Comparison of ENCODE assay signal across 18 mouse cellular contexts in the genomic region with DNA sequence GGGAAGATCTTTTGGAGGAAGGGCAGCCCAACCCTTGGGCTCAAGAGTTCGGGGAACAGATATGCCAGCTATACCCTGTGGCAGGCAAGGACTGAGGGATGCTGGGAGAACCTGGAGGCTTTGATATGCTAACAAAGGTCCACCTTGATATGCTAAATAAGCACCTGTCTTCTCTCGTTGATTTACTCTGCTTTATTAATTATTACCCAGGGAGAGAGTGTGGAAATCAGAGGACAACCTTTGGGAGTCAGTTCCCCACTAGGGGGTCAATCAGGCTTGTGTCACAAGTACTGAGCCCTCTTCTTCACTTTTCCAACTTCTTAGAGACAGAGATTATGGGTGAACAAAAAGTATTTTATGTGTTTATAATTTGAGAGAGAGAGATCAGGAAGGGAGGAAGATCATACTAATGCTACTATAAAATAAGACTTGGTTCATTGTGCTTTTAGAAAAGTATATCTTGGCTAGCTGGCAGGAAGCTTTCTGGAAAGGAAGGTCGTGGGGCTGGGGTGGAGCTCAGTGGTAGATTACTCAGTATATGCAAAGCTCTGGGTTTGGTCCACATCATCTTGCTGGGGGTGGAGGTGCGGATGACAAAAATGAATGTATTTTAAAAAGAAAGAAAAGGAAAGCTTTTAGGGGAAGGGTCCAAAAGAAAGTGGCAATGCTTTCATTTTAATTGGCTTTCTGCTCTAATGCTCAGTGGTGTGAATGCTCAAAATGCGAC. TPM values are rescaled to one million over a fixed set of nuclear protein-coding genes. Genes with fewer than 3 reads are reported as not detected.
DNase-seq lines count a peak whose midpoint lies in the region; ATAC-seq and TF ChIP-seq lines count a peak whose summit lies in the region.
"Had no signal": no experiment of that assay in that cellular context is flagged by ENCODE, and none has a peak within 500 bp of the region (broad histone marks: within the 10 kb centered on the region; RNA-seq: fewer than 3 reads in every experiment).

No protein-coding gene starts in this region.

- peak; percentile 19 for DNase-seq in embryonic facial prominence, embryonic 14.5 days (ENCODE audit: low spot score)
- DNase-seq in embryonic facial prominence, embryonic 10.5 days (ENCODE audit: low spot score): no peak
- no peak for DNase-seq in heart, postnatal 0 days (ENCODE audit: low spot score)
- no peak for DNase-seq in liver, postnatal 0 days
- DNase-seq in liver, embryonic 11.5 days (ENCODE audit: low spot score): no peak
- no peak for DNase-seq in natural killer cell, adult 2 months (ENCODE audit: low spot score in 2 of 2)
- DNase-seq: adrenal gland, postnatal 14 days; cerebellum, adult 8-10 months; cerebellum, postnatal 36 days; gastrocnemius, postnatal 10 days; kidney, adult 11 months; liver, embryonic 13.5 days had no signal

- peak overlapping the region; percentile 39 for H3K27ac ChIP-seq in embryonic facial prominence, embryonic 14.5 days (replicated peaks; ENCODE audit: low read depth, low read length)
- no peak overlapping the region for H3K27ac ChIP-seq in embryonic facial prominence, embryonic 10.5 days (replicated peaks)
- peak overlapping the region; percentile 77 for H3K27ac ChIP-seq in heart, postnatal 0 days (ENCODE audit: low read depth)
- H3K27ac ChIP-seq in heart, embryonic 12.5 days (ENCODE audit: poor library complexity, severe bottlenecking): no peak overlapping the region
- no peak overlapping the region for H3K27ac ChIP-seq in liver, postnatal 0 days (ENCODE audit: low read depth)
- H3K27ac ChIP-seq in liver, embryonic 11.5 days (ENCODE audit: low read depth, low read length): no peak overlapping the region
- H3K27ac ChIP-seq in stomach, embryonic 16.5 days (ENCODE audit: low read length): peak overlapping the region; percentile 16; the same call in 1 of the 2 replicates
- H3K27ac ChIP-seq: forebrain, embryonic 15.5 days; hindbrain, embryonic 13.5 days; liver, embryonic 13.5 days; lung, embryonic 15.5 days; midbrain, embryonic 10.5 days had no signal

- no peak overlapping the region for H3K4me2 ChIP-seq in embryonic facial prominence, embryonic 14.5 days (ENCODE audit: low read depth, low read length)
- no peak overlapping the region for H3K4me2 ChIP-seq in heart, postnatal 0 days (ENCODE audit: low read depth, low read length)
- no peak overlapping the region for H3K4me2 ChIP-seq in heart, embryonic 12.5 days
- H3K4me2 ChIP-seq in liver, postnatal 0 days (ENCODE audit: low read depth, low read length): no peak overlapping the region
- H3K4me2 ChIP-seq in liver, embryonic 11.5 days: no peak overlapping the region
- H3K4me2 ChIP-seq in stomach, embryonic 16.5 days (ENCODE audit: low read depth, low read length): no peak overlapping the region
- H3K4me2 ChIP-seq: forebrain, embryonic 15.5 days; hindbrain, embryonic 13.5 days; liver, embryonic 13.5 days; lung, embryonic 15.5 days had no signal

- WGBS in embryonic facial prominence, embryonic 14.5 days: 58% methylated on average over 5 of the region's 5 CpGs
- 73% methylated on average over 5 of the region's 5 CpGs for WGBS in embryonic facial prominence, embryonic 10.5 days
- whole genome bisulfite sequencing in heart, postnatal 0 days: 55% methylated on average over 5 of the region's 5 CpGs
- WGBS in heart, embryonic 12.5 days: 67% methylated on average over 5 of the region's 5 CpGs
- 54% methylated on average over 5 of the region's 5 CpGs for WGBS in liver, postnatal 0 days (ENCODE audit: insufficient replicate concordance)
- WGBS in liver, embryonic 11.5 days: 64% methylated on average over 5 of the region's 5 CpGs
- 61% methylated on average over 5 of the region's 5 CpGs for WGBS in stomach, embryonic 16.5 days

- no peak overlapping the region for H3K9ac ChIP-seq in embryonic facial prominence, embryonic 14.5 days (ENCODE audit: low read depth, low read length)
- no peak overlapping the region for H3K9ac ChIP-seq in heart, postnatal 0 days (replicated peaks; ENCODE audit: low read depth, low read length)
- no peak overlapping the region for H3K9ac ChIP-seq in heart, embryonic 12.5 days
- H3K9ac ChIP-seq in liver, postnatal 0 days (replicated peaks): no peak overlapping the region
- no peak overlapping the region for H3K9ac ChIP-seq in liver, embryonic 11.5 days (ENCODE audit: low read depth, low read length)
- H3K9ac ChIP-seq in stomach, embryonic 16.5 days (ENCODE audit: low read length): no peak overlapping the region
- H3K9ac ChIP-seq: forebrain, embryonic 15.5 days; hindbrain, embryonic 13.5 days; liver, embryonic 13.5 days; lung, embryonic 15.5 days had no signal

- no peaks in the 10 kb centered on the region for H3K27me3 ChIP-seq in embryonic facial prominence, embryonic 14.5 days (replicated peaks; ENCODE audit: control insufficient read depth, insufficient read depth, low read length)
- H3K27me3 ChIP-seq in embryonic facial prominence, embryonic 10.5 days (replicated peaks; ENCODE audit: low read depth, poor library complexity, severe bottlenecking): no peaks in the 10 kb centered on the region
- H3K27me3 ChIP-seq in heart, postnatal 0 days (ENCODE audit: control insufficient read depth, insufficient read depth, low read length): no peaks in the 10 kb centered on the region
- H3K27me3 ChIP-seq in heart, embryonic 12.5 days (replicated peaks): no peaks in the 10 kb centered on the region; the same call in 1 of the 2 replicates
- no peaks in the 10 kb centered on the region for H3K27me3 ChIP-seq in liver, postnatal 0 days (ENCODE audit: insufficient read depth, low read length)
- no peaks in the 10 kb centered on the region for H3K27me3 ChIP-seq in liver, embryonic 11.5 days (replicated peaks; ENCODE audit: control insufficient read depth, insufficient read depth, low read length)
- H3K27me3 ChIP-seq in stomach, embryonic 16.5 days (ENCODE audit: control insufficient read depth, insufficient read depth, low read length): no peaks in the 10 kb centered on the region
- H3K27me3 ChIP-seq: forebrain, embryonic 15.5 days; hindbrain, embryonic 13.5 days; liver, embryonic 13.5 days; lung, embryonic 15.5 days had no signal

- no peaks in the 10 kb centered on the region for H3K36me3 ChIP-seq in embryonic facial prominence, embryonic 14.5 days (ENCODE audit: control insufficient read depth, insufficient read depth, low read length)
- no peaks in the 10 kb centered on the region for H3K36me3 ChIP-seq in embryonic facial prominence, embryonic 10.5 days (replicated peaks)
- no peaks in the 10 kb centered on the region for H3K36me3 ChIP-seq in heart, postnatal 0 days (replicated peaks; ENCODE audit: control insufficient read depth, insufficient read depth, low read length)
- H3K36me3 ChIP-seq in heart, embryonic 12.5 days: no peaks in the 10 kb centered on the region
- no peaks in the 10 kb centered on the region for H3K36me3 ChIP-seq in liver, postnatal 0 days (replicated peaks; ENCODE audit: insufficient read depth, low read length)
- H3K36me3 ChIP-seq in liver, embryonic 11.5 days (ENCODE audit: control insufficient read depth, insufficient read depth, low read length): no peaks in the 10 kb centered on the region
- no peaks in the 10 kb centered on the region for H3K36me3 ChIP-seq in stomach, embryonic 16.5 days (ENCODE audit: control insufficient read depth, insufficient read depth, low read length)
- H3K36me3 ChIP-seq: forebrain, embryonic 15.5 days; hindbrain, embryonic 13.5 days; liver, embryonic 13.5 days; lung, embryonic 15.5 days; midbrain, embryonic 10.5 days had no signal

- no peaks in the 10 kb centered on the region for H3K9me3 ChIP-seq in embryonic facial prominence, embryonic 14.5 days (ENCODE audit: control insufficient read depth, low read length)
- H3K9me3 ChIP-seq in embryonic facial prominence, embryonic 10.5 days: no peaks in the 10 kb centered on the region
- H3K9me3 ChIP-seq in heart, postnatal 0 days (replicated peaks; ENCODE audit: control insufficient read depth, low read length): no peaks in the 10 kb centered on the region
- H3K9me3 ChIP-seq in heart, embryonic 12.5 days (replicated peaks): no peaks in the 10 kb centered on the region
- H3K9me3 ChIP-seq in liver, postnatal 0 days (ENCODE audit: low read length): no peaks in the 10 kb centered on the region
- no peaks in the 10 kb centered on the region for H3K9me3 ChIP-seq in liver, embryonic 11.5 days (ENCODE audit: control insufficient read depth, low read length)
- H3K9me3 ChIP-seq in stomach, embryonic 16.5 days (replicated peaks; ENCODE audit: control insufficient read depth, low read length): no peaks in the 10 kb centered on the region
- H3K9me3 ChIP-seq: forebrain, embryonic 15.5 days; hindbrain, embryonic 13.5 days; liver, embryonic 13.5 days; lung, embryonic 15.5 days; midbrain, embryonic 10.5 days had no signal

- no peak for TF ChIP-seq CTCF in heart, postnatal 0 days (IDR thresholded peaks at IDR 0.05; ENCODE audit: low read depth)
- TF ChIP-seq CTCF in liver, postnatal 0 days (IDR thresholded peaks at IDR 0.05; ENCODE audit: low read depth): no peak

- no peaks in the 10 kb centered on the region for H3K4me1 ChIP-seq in embryonic facial prominence, embryonic 14.5 days (ENCODE audit: control insufficient read depth, insufficient read depth, low read length)
- H3K4me1 ChIP-seq in embryonic facial prominence, embryonic 10.5 days: no peaks in the 10 kb centered on the region
- 0 out of 2 replicates have a peak, but pooled peaks cover 4% of the 10 kb centered on the region for H3K4me1 ChIP-seq in heart, postnatal 0 days (ENCODE audit: control insufficient read depth, insufficient read depth)
- H3K4me1 ChIP-seq in heart, embryonic 12.5 days (replicated peaks): no peaks in the 10 kb centered on the region
- H3K4me1 ChIP-seq in liver, postnatal 0 days (ENCODE audit: insufficient read depth): no peaks in the 10 kb centered on the region
- no peaks in the 10 kb centered on the region for H3K4me1 ChIP-seq in liver, embryonic 11.5 days (replicated peaks; ENCODE audit: control insufficient read depth, insufficient read depth, low read length)
- H3K4me1 ChIP-seq in stomach, embryonic 16.5 days (ENCODE audit: control insufficient read depth, insufficient read depth, low read length): no peaks in the 10 kb centered on the region
- H3K4me1 ChIP-seq: forebrain, embryonic 15.5 days; hindbrain, embryonic 13.5 days; liver, embryonic 13.5 days; midbrain, embryonic 10.5 days had no signal

- no peak; the same call in 1 of the 2 replicates for ATAC-seq in embryonic facial prominence, embryonic 14.5 days (ENCODE audit: low read depth)
- ATAC-seq in heart, postnatal 0 days (ENCODE audit: insufficient read depth, low read depth): peak; percentile 73
- no peak for ATAC-seq in heart, embryonic 12.5 days (ENCODE audit: insufficient number of reproducible peaks, low FRiP score)
- ATAC-seq in liver, postnatal 0 days: peak; percentile 40; the same call in 1 of the 2 replicates
- no peak for ATAC-seq in liver, embryonic 11.5 days (replicated peaks; ENCODE audit: low FRiP score)
- peak; percentile 40; the same call in 1 of the 2 replicates for ATAC-seq in stomach, embryonic 16.5 days (ENCODE audit: insufficient read depth, low FRiP score)
- ATAC-seq: forebrain, embryonic 15.5 days had no signal

- no peak for TF ChIP-seq EP300 in heart, postnatal 0 days (IDR thresholded peaks at IDR 0.05; ENCODE audit: low read depth)
- no peak for TF ChIP-seq EP300 in liver, postnatal 0 days (IDR thresholded peaks at IDR 0.05; ENCODE audit: low read depth)

- no peak overlapping the region for H3K4me3 ChIP-seq in embryonic facial prominence, embryonic 14.5 days (ENCODE audit: low read depth, low read length)
- H3K4me3 ChIP-seq in embryonic facial prominence, embryonic 10.5 days: no peak overlapping the region
- no peak overlapping the region for H3K4me3 ChIP-seq in heart, postnatal 0 days (ENCODE audit: low read depth, low read length)
- no peak overlapping the region for H3K4me3 ChIP-seq in heart, embryonic 12.5 days
- no peak overlapping the region for H3K4me3 ChIP-seq in liver, postnatal 0 days (ENCODE audit: low read depth, low read length)
- H3K4me3 ChIP-seq in liver, embryonic 11.5 days (ENCODE audit: low read depth, low read length): no peak overlapping the region
- no peak overlapping the region for H3K4me3 ChIP-seq in stomach, embryonic 16.5 days (replicated peaks; ENCODE audit: low read length)
- H3K4me3 ChIP-seq: forebrain, embryonic 15.5 days; hindbrain, embryonic 13.5 days; liver, embryonic 13.5 days; lung, embryonic 15.5 days; midbrain, embryonic 10.5 days had no signal

RNA-seq across cellular contexts. Expression of a gene that starts 28.3 kb away (rescaled TPM):
- polyA plus RNA-seq in embryonic facial prominence, embryonic 14.5 days (2014; fragmentation: Nextera tagmentation; extraction: Ambion mirVana): 30.2 and 30.9 TPM in 2 replicates
- 10.5 and 11.9 TPM in 2 replicates for polyA plus RNA-seq in embryonic facial prominence, embryonic 10.5 days (2016; fragmentation: Nextera tagmentation; extraction: Ambion mirVana)
- total RNA-seq in heart, postnatal 0 days (2014; rRNA removed; ENCODE audit: low replicate concordance): 88.9 and 90.9 TPM in 2 replicates
- 24.9 and 26.1 TPM in 2 replicates for polyA plus RNA-seq in heart, postnatal 0 days (2015; fragmentation: Nextera tagmentation; extraction: Ambion mirVana)
- polyA plus RNA-seq in heart, embryonic 12.5 days (2016; fragmentation: Nextera tagmentation; extraction: Ambion mirVana): 15.3 and 17.6 TPM in 2 replicates
- polyA plus RNA-seq in liver, postnatal 0 days (2015; fragmentation: Nextera tagmentation; extraction: Ambion mirVana): 2.7 TPM in 2 replicates
- polyA plus RNA-seq in liver, embryonic 11.5 days (2014; fragmentation: Nextera tagmentation; extraction: Ambion mirVana): 3.9 and 5.1 TPM in 2 replicates
- polyA plus RNA-seq in stomach, embryonic 16.5 days (2015; fragmentation: Nextera tagmentation; extraction: Ambion mirVana): 15.5 and 16.2 TPM in 2 replicates

RNA-seq across cellular contexts. Expression of a gene that starts 47.5 kb away (rescaled TPM):
- 81.6 and 84.7 TPM in 2 replicates for polyA plus RNA-seq in embryonic facial prominence, embryonic 14.5 days (2014; fragmentation: Nextera tagmentation; extraction: Ambion mirVana)
- 96.5 and 99.4 TPM in 2 replicates for polyA plus RNA-seq in embryonic facial prominence, embryonic 10.5 days (2016; fragmentation: Nextera tagmentation; extraction: Ambion mirVana)
- 18.3 and 70.3 TPM in 2 replicates for total RNA-seq in heart, postnatal 0 days (2014; rRNA removed; ENCODE audit: low replicate concordance)
- 53.9 and 55.2 TPM in 2 replicates for polyA plus RNA-seq in heart, postnatal 0 days (2015; fragmentation: Nextera tagmentation; extraction: Ambion mirVana)
- polyA plus RNA-seq in heart, embryonic 12.5 days (2016; fragmentation: Nextera tagmentation; extraction: Ambion mirVana): 50.6 and 51.7 TPM in 2 replicates
- 37.7 and 38.3 TPM in 2 replicates for polyA plus RNA-seq in liver, postnatal 0 days (2015; fragmentation: Nextera tagmentation; extraction: Ambion mirVana)
- polyA plus RNA-seq in liver, embryonic 11.5 days (2014; fragmentation: Nextera tagmentation; extraction: Ambion mirVana): 69.7 and 70.6 TPM in 2 replicates
- 62.2 and 74.5 TPM in 2 replicates for polyA plus RNA-seq in stomach, embryonic 16.5 days (2015; fragmentation: Nextera tagmentation; extraction: Ambion mirVana)

Comparison
In these comparisons a context has a peak if more than half of its experiments do, and no peak if none do; other contexts are left out.
1. ATAC-seq: peak in heart, postnatal 0 days (single experiment), liver, postnatal 0 days (single experiment) and stomach, embryonic 16.5 days (single experiment); none in embryonic facial prominence, embryonic 14.5 days (single experiment), heart, embryonic 12.5 days (single experiment) and liver, embryonic 11.5 days (single experiment).
2. H3K27ac ChIP-seq: peak in embryonic facial prominence, embryonic 14.5 days (single experiment), heart, postnatal 0 days (single experiment) and stomach, embryonic 16.5 days (single experiment); none in embryonic facial prominence, embryonic 10.5 days (single experiment), heart, embryonic 12.5 days (single experiment), liver, postnatal 0 days (single experiment) and liver, embryonic 11.5 days (single experiment).